Mouse (Mus musculus): ENCODE measurements around the gene Ptprm.

The Ptprm gene

DNA sequence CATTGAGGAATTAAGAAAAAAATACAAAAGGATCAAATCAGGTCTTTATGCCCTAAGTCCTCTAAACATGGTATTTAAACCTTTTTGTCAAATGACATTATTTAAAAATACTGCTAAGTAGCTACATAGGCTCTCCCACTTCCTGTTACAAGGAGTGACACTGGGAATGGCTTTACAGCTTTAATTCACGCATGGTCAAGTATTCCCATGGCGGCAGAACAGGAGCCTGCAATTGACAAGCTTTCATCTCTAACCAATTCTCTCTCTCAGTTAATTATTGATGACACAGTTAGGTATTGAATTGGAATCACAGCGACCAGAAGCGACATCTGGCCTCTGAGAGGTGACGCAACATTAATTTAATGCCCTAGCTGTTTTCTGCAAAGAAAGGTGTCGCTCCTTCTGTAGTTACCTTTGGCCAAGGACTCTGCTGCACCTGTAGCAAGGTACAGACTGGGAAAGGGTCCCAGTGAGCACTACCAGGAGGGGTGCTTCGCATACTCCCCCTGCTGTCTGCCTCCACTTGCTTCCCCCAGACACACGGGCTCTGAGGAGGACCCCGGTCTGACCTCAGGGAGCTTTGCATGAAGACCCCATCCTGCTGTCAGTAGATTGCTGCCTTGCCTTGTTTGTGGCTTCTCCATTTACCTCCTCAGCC, 599.9 kb downstream of the Ptprm start:
- DNase-seq (ENCODE audit: inconsistent age in 2 of 2, low spot score in 1 of 2): no peak

DNA sequence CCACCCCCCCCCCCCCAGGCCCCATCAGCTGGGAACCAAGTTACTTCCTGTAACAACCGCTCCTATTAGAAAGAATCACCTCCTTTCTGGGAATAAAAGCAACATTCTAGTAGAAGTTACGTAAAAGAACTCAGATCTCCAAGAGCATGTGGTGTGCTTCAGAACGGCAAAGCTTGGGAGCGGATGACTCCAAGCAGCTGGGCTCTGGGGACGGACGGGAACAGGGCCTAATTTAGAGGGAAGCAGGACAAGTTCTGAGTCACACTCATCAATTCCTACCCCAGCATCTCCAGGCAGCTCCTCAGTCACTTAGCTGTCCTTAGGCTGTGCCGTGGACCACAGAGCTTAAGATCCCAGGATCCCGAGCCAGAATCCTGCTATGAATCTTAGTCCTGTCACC, 602.5 kb downstream of the Ptprm start:
- DNase-seq (ENCODE audit: inconsistent age in 2 of 2, low spot score in 1 of 2): no peak

DNA sequence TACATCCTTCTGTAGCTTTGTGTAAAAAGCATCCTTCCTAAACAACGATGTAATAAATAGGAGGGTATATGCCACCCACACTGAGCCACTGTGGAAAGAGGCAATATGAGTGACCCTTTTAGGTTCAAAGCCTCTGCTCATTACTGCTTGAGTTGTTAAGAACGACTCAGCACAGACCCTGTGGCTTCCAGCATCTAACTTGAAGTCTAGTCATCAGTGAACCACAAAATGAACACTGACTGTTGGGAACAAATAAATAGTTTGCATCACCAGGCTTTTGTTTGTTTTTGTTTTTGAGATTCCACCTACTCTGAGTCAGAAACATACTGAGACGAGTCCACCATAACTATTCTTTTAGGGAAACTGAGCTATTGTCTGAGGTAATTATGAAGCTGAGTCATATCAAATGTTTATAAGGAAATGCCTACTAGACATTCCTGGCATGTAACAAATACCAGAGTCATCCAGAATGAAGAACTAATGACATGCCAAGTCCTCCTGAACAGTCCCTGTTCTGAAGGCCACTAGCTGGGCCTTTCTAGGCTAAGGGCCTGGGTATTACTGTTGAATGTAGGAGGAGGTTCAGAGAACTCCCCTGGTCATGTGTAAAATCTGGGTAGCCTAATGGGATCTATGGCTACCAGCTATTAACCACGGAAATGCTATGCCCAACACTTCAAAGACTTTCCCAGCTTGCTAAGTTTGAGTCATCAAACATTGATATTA, 603.6 kb downstream of the Ptprm start:
- DNase-seq (ENCODE audit: inconsistent age in 2 of 2, low spot score in 1 of 2): no peak

DNA sequence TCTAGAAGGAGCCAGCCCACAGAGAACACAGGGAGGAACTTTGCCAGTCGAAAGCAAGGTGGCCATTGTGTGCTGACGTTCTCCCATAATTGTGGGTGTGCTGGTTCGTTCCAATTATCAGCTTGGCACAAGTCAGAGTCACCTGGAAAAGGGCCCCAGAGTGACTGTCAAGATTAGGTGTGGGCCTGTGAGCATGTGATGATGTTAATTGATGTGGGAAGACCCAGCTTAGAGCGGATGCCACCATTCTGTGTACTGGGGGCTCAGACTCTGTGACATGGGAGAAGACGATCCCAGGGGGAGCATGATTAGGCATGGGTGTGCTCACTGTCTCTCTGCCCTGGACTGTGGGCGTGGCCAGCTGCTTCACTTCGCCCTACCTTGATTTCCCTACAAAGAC, 604.3 kb downstream of the Ptprm start:
- DNase-seq (ENCODE audit: inconsistent age in 2 of 2, low spot score in 1 of 2): no peak

DNA sequence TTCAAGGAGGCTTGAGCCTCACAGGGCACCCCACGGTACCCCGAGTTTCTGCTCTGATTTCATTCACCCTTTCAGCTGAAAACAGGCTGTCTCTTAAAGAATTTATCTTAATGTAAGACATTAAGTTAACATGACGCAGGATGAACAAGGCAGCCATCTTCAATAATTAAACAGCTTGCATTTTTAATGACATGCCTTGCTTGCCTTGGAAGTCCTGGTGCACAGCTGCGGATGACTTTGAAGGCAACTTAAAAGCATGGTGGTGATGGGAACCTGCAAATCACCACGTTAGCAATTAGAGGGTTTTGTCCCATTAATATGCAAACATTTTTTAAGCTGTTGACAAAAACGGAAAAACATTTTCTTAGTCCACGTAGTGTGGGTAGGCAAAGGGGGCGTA, 607.8 kb downstream of the Ptprm start:
- no peak for DNase-seq (ENCODE audit: inconsistent age in 2 of 2, low spot score in 1 of 2)

DNA sequence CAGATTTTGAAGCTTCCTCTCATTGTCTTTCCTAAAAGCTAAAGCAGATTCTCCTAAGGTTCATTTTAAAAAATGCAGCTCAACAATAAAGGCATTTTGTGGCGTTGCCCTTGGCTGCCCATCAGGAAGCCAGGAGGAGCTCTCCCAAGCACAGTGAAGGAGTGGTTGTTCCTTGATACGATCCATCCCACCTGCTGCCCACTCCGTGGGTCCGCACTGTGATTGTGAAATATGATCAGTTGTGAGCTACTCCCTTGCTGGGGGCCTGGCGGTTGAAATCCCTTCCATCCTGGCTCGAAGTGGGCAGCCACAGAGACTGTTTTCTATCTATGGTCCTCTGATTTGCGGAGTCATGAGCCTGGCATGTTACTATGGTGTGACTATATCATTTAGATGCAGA, 610.9 kb downstream of the Ptprm start:
- DNase-seq (ENCODE audit: inconsistent age in 2 of 2, low spot score in 1 of 2): no peak

DNA sequence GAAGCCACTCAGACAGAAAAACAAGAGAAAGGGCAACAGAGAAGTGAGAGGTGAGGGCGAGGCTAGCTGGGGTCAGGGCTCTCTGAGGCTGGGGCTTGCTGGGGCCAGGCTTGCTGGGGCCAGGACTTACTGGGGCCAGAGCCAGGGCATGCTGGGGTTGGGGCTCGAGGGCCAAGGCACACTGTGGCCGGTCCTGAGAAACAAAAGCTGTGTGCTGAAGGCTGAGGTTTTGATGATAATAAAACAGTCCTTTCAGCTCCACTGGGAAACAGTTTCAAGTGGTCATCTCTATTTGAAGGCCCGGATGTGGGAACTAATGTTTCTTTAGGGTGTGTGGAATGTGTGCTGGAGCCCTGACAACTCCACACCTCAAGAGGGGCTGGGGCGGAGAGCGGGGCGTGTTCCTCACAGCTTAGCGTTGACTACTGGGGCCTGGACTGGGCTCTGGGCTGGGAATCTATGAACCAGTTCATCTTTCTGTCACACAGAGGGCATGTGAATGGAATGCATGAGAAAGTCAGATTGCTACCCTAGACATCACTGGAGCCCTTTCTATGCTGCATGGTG, 615.4 kb downstream of the Ptprm start:
- no peak for DNase-seq (ENCODE audit: inconsistent age in 2 of 2, low spot score in 1 of 2)

DNA sequence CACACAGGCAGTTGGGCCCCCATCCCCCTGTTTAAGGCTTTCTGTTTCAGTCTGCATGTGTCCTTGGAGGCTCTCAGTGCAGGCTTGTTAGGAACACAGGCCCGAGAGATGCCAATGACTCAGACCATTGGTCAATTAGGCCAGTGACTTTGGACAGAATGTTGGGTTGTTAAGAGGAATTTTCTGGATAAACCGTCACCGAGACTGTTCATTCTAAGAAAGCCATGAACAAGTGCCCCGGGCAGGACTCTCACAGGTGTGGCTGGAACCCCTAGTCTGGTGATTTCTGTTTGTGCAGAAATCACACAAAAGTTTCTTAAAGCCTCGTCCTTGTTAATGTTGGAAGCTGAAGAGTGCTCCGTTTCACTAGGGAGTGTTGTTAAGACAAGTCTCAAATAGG, 615.9 kb downstream of the Ptprm start:
- no peak for DNase-seq (ENCODE audit: inconsistent age in 2 of 2, low spot score in 1 of 2)

DNA sequence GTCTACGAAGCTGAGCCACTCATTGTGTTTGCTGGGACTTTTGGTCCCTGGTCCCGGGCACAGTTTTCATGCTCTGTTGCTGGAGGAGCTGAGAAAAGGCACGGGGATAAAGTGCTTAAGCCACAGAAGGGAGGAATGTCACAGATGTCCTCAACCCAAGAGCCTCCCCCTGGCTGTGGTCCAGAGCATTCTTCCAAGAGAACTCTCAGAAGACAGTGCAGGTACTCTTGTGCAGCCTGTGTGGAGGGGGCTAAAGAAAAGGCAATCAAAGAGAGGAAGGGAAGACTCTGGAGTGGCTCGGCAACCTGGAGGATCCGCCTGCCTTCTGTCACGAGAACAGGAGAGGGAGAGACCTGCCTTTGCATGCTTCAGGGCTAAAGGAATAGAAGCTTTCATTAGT, 617.8 kb downstream of the Ptprm start:
- no peak for DNase-seq (ENCODE audit: inconsistent age in 2 of 2, low spot score in 1 of 2)

DNA sequence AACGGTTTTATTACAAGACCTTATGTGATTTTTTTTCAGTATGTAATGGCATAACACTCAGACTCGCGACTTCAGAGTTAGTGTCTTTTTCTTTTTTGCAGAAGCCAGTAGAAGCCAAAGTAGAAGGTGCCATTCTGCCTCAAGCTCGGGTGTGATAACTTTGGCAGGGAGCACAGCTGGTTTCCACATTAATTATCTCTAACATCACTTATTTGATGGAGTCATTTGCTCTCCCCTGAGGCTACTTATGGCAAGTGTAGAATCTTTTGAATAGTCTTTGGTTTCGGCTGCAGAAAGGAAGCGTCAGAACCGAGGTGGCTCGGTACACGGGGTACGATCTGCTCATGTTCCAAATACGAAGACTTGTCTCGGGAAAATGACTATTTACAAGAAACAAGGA, 620.7 kb downstream of the Ptprm start:
- DNase-seq (ENCODE audit: inconsistent age in 2 of 2, low spot score in 1 of 2): no peak

DNA sequence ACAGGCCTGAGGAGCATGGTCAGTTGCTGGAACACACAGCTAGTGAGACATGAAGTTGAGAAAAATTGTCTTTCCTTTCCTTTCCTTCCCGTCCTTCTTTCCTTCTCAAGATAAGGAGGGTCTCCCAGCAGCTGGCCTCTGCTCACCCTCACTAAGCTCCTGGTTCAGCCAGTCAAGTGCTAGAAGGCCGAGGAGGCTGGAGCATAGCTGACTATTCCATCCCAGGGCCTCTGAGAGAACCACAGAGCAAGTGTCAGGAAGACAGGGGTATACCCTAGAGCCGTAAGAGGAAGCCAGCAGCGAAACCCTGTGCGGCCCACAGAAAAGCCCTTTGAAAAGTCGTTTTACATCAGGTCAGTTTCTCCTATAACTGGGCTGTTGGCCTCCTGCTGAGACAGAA, 624.3 kb downstream of the Ptprm start:
- no peak for DNase-seq (ENCODE audit: inconsistent age in 2 of 2, low spot score in 1 of 2)

DNA sequence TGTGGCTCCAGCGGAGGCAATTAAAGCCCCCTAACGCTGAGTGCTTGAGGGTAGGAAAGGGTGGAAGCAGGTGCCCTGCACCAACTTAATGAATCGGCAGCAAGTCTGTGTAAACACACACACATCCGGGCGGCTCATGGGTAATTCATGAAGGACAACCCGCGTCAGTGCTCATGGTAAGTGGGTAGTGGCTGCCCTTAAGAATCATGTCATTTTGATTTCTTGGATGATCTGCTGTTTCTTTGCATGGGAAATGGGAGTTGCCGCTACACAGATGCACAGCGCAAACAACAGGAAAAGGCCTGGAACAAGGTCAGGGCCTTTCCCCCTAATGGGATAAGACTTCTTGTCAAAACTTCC, 633.3 kb downstream of the Ptprm start:
- DNase-seq (ENCODE audit: inconsistent age in 2 of 2, low spot score in 1 of 2): no peak

DNA sequence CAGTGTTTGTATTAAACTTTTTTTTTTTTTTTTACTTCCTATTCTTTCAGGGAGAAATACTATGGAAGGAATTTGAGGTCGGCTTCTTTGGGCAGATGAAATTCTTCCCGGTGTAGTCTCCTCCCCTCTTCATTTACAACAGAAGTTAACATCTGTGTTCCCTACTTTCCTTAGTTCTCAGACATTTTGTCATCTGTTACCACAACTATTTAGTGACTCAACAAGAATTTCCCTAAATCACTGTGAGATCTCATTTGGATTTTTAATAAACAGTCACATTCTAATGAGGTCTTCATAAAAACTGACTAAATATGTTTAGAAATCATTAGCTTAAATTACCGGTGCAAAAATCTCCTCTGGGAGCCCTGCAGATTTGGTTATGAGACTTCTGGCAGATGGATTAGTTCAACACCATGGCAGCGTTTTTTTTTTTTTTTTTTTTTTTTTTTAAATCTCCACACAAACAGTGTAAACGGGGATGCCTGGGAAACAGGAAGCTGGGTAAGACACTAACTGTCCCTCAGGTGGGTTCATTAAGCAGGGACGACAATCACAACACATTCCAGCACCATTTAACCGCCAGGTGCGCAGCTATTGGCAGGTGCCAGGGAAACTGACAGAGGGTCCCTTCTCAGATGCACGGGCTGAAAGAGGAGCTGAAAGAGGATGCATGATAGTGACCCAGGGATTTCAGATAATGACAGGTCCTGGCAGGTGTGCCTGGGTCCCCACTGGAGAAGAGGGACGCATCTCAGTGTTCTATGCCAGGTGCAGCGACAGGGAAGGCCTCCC, 633.9 kb downstream of the Ptprm start:
- no peak for DNase-seq (ENCODE audit: inconsistent age in 2 of 2, low spot score in 1 of 2)

DNA sequence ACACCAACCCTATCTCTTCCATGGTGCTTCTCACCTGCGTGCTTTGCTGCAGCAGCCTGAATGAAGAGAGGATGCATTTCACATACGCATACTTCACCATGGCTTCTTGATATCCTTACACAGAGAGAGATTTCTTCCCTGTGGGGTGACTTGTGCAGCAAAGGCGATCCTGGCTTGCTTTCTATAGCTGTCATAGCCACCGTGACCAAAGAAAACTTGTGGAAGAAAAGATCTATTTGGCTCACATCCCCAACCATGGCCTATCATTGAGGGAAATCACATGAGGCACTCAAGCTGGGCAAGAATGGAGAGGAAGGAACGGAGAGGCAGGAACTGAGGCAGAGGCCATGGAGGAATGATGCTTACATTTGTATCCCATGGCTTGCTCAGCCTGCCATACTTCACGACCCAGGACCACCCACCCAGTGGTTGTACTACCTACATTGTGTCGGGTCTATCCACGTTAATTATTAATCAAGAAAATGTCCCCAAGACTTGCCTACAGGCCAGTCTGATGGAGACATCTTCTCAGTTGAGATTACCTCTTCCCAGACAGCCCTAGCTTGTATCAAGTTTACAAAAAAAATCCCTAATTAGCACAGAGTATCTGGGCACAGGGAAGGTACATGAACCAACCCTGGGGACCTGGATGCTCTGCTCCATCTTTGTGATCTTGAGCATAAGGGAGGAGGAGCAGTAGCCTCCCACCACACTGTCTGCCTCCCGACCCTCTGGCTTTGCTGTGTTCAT, 641.6 kb downstream of the Ptprm start:
- DNase-seq (ENCODE audit: inconsistent age in 2 of 2, low spot score in 1 of 2): no peak

DNA sequence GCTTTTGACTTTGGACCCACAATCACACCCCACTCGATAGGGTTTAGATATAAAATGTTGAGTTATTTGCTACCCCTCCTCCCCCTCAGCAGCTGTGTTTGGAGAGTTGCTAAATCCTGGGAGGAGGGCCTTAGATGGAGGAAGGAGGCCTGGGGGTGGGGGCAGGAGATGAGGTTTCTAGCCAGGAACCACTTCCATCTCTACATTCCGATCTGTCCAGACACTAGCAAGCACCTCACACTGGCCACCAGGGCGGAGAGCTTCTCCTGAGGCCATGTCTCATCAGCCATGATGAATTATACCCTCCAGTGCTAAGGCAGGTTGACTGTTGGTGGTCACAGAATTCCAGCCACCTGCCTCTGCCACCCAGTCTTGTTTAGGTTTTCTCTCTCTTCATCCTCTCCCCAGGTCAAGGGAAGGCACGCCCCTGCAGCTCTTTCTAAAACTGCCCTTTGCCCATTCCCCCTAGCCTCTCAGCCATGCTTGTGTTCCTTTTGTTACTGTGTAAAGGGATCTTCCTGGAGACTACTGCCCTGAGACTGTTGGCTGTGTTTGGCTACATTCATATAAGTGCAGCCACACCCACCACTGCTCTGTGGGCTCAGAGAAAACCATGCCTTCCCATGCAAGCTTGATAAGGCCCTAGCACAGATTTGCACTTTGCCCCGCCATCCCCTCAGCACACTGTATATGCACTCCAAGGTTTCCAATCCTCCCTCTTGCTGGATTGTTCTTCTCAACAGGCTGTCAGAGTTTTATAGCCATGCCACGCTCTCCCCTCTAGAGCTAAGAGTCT, 642.8 kb downstream of the Ptprm start:
- DNase-seq (ENCODE audit: inconsistent age in 2 of 2, low spot score in 1 of 2): no peak

DNA sequence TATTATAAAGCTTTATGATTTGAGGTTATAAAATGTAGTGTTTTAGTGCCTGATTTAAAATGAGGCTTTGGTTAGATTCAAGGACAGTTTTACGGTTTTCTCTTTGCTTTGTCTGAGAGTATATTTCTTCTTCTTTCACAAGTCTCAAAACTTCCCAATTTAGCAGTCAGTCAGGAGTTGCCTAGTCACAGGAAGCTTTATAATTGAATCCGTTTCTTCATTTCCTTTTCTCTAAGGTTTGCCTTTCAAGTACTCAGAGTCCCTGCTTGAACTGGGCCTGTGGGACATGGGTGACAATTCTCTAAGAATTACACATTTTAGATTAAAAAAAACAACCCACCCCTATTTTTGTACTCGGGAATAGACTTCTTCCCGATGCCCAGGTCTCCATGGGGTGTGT, 643.7 kb downstream of the Ptprm start:
- DNase-seq (ENCODE audit: inconsistent age in 2 of 2, low spot score in 1 of 2): no peak

DNA sequence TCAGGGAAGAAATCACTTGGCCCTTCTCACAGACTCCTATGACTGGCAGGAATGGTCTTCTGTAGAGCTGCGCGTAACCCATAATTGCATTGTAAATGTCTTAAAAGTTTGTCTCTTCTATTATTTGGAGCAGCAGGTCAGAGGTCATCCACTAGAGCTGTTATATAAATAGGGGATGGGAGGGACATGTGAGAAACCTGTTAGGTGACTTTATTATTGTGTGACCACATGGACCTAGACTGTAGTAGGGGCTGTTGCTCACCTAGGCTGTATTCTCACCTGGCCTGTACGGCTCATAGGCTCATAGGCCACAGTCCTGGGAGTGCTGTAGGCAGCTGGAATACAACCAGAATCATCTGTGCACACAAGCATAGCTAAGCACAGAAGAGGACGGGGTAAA, 645.5 kb downstream of the Ptprm start:
- DNase-seq (ENCODE audit: inconsistent age in 2 of 2, low spot score in 1 of 2): no peak

DNA sequence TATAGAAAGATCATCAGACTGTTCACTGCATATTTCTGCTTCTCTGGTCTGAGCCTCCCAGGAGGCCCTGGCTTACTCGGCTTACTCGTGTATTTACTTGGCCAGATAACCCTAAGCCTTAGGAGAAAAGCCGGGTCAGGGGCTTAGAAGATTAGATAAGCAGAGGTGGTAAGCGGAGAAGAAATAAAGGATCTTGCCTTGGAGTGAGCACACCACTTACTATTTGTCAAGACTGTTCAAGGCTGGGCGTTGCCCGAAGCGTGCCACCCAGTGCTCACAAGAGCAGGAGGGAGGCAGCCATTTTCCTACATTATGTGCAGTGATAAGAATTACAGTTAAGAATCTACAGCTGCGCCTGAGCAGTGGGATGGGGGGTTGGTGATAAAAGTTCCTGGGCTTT, 646.6 kb downstream of the Ptprm start:
- DNase-seq (ENCODE audit: inconsistent age in 2 of 2, low spot score in 1 of 2): no peak

DNA sequence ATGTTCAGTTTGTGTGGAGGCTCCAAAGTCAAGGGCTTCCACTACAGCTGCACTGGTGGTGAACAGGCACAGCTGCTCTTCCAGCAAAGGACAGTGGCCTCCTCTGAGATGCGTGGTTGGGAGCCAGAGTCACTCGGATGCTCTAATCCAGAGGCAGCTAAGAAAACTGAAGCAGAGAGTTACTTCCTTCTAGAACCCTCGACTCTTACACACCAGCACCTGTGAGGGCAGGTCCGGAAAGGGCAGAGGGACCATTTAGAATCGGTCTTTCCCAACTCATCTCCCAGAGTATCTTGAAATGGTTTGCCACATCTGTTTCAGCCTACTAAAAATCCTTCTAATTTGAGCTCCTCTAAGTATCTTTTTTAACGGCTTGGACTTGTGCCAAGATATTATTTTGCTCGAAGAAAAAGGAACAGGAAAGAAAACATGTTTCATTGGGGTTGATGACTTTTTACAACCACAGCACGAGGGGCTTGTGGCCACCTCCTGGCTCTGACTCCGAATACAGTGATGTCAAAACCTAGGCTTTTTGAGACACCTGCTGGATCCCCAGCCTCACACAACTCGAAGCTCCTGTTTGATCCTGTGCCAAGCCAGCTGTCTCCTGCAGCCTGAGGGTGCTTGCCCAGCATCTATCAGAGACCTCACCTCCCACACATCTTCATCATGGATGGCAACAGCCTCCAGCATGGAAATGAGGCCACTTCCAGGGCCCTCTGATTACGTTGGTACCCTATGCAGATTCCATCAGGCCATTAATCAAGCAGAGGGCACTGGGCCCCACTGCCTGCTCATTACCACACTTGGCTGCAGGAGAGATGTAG, 652.7 kb downstream of the Ptprm start:
- DNase-seq (ENCODE audit: inconsistent age in 2 of 2, low spot score in 1 of 2): peak in 1 of 2 experiments; percentile 32

DNA sequence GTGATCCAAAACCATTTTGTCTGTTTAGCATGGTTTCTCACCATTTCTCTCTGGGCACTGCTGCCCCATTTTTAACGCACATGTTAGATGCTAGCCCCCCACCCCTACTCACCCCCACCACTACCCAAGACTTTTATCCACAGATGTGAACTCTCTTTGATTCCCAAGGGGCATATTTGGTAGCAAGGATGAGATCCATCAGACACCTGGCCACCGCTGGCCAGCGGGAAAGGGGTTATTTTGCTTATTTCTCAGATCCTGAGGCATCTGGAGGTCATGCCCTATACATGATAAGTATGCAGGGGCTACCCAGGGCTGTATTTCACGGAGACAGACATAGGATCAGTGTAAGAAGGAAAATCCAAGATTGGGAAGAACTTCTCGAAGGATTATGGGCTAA, 654.4 kb downstream of the Ptprm start:
- no peak for DNase-seq (ENCODE audit: inconsistent age in 2 of 2, low spot score in 1 of 2)

All from adrenal gland, adult (tissue).